Mouse (Mus musculus) thymus, postnatal 36 days (tissue): ENCODE measurements around the gene Epha4.

Experiments used
- DNase-seq, 2 experiments: peaks; one replicate each; pipeline ENCODE4 v3.0.0; 2022; ENCODE audit warnings: mixed read lengths in 2 of 2

Epha4 gene

DNA sequence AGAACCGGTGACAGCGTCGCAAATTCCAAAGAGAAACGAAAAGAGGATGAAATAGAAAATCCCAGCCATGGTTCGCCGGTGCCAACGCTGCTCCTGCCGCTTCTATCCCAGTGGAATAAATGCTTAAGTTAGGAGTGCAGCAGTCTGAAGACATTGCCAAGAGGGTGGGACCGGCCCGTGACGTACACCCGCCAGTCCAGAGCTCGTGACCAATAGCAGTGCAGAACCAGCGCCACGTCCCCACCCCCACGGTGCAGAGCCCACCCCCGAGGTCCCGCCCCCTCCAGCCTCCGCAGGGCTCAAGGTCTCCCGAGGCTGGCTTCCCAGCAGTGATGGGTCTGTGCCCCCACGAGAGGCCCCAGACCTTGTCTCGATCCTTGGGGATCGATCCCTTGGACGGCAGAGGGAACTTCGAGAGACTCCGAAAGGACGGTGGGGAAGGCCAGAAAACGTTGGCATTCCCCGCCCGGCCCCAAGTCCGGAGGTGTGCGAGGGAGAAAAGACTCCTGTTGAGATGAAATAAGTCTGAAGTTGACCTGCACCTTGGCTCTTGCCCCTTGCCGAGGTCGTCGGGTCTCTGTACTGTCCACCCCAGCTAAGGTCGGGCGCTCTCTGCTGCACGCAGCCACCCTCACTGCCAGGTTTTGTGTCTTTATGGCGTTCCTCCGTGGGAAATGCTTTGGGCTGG lies at the start of gene Epha4:
Epha4 (minus strand) TSS at position 126 of the 688 bp plus-strand sequence.
- DNase-seq, result peak; percentile 16 to 28

DNA sequence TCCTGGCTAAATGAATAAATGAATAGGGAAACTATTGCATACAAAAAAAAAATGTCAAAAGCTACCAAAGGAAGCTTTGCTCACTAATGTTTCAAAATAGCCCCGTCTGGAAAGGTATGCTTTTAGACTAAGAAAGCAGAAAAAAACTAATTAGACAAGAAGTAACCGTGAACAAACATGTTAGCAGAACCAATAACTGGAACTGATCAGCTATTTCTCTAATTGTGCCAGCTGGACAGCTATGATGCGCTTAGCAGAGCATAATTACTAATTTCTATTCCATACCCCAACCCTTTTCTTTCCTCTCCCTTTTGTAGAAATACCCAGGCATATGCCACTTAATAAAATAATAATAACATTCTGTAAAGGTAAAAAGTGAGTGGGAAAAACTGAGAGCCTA lies 41.3 kb upstream of the Epha4 start:
- no peak for DNase-seq

DNA sequence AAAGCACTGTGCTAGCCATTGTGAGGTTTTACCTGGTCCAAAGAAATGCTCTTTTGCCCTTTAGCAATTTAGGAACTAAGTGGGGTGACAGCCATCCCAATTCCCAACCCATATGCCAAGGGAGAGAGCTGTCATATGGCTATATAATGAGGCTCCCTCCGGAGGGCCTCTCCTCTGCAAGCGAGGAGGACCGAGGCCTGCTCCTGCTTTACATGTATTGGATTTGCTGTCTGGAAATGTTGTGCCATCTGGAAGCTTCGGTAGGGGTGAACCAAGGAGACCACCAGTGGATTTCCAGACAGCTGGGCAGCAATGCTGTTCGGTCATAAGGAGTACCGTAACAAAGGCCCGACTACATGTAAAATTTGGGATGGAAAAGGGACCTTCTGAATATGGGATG lies 37.0 kb upstream of the Epha4 start:
- no peak for DNase-seq

DNA sequence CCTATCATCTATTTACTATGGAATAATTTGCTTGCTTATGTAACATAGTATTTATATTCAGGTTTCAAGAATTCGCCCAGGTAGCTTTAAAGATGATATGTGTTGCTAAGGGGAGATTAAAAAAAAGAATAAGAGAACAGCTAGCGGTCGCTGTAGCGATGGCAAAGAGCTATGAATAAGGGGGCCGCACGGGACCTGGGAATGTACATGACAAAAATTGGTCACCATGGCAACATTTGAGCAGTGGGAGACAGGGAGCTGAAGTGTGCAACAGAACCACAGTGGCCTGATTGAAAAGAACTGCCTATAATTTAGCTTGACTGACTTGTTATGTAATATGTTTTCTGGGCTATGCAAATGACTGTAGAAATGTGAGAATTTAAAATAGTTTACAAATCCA lies 30.8 kb upstream of the Epha4 start:
- DNase-seq, result no peak

DNA sequence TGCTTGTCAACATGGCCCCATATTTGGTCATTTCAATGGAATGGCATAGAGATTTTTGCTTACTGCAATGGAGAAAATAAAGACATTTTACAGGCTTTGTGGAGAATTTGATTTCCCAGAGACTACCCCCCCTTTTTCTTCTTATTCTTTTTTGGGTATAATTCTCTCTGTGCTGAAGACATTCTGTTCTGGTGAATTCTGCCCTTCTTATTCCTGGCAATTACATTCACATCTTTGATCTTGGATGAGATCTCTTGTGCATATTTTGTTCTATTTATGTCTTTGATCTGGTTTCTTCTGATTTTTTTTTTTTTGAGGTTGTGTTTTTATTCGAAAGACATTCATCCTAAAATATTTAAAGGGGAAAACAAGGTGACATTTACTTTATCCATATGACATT lies 30.1 kb upstream of the Epha4 start:
- DNase-seq, result no peak

DNA sequence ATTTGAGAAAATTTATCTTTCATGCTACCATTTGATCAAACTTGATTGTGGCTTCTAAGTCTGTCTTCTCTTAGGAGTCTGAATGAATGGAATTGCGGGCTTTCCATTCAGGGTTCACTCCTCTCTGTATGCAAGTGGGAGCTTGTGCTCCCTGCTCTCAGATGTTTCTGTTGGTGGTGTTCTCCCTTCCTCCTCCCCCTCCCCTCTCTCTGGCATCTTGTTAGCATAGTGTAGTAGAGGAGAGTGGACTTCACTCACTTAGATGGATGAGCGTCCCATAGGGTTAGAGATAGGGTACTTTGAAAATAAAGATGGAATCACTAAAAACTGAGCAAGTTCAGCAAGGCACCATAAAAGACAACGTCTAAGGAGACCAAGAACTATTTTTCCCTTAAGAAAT lies 29.4 kb upstream of the Epha4 start:
- DNase-seq, result no peak

DNA sequence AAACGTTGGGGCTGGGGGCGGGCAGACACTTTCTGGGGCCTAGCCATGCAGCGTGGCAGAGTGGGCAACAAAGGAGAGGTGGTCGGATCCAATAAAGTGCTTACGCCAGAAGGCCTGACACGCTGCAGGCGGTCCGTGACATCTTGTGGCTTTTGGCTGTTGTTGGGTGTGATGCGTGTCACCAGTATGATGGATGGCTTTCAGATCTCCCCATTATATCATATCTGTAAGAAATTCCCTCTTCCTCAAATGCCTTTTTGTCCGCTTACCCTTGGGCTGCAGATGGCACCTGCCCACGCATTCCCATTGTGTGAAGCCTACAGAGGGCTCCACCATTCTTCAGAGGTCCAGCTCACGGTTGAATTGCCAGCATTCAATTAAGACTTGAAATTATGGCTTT lies 25.1 kb upstream of the Epha4 start:
- DNase-seq, result no peak

- no peak for DNase-seq
Measured at GRCm38 (mm10) chr1:77538559-77538958, 23.7 kb upstream of the Epha4 start.

GRCm38 (mm10) chr1:77535905-77536304 lies 21.0 kb upstream of the Epha4 start:
- no peak for DNase-seq

- no peak for DNase-seq
Measured at GRCm38 (mm10) chr1:77532576-77533183, 17.8 kb upstream of the Epha4 start.

GRCm38 (mm10) chr1:77531934-77532575 lies 17.2 kb upstream of the Epha4 start:
- DNase-seq, result no peak

GRCm38 (mm10) chr1:77525082-77525481 lies 10.2 kb upstream of the Epha4 start:
- DNase-seq, result no peak

- DNase-seq, result no peak
Measured at GRCm38 (mm10) chr1:77523354-77523753, 8.5 kb upstream of the Epha4 start.

DNA sequence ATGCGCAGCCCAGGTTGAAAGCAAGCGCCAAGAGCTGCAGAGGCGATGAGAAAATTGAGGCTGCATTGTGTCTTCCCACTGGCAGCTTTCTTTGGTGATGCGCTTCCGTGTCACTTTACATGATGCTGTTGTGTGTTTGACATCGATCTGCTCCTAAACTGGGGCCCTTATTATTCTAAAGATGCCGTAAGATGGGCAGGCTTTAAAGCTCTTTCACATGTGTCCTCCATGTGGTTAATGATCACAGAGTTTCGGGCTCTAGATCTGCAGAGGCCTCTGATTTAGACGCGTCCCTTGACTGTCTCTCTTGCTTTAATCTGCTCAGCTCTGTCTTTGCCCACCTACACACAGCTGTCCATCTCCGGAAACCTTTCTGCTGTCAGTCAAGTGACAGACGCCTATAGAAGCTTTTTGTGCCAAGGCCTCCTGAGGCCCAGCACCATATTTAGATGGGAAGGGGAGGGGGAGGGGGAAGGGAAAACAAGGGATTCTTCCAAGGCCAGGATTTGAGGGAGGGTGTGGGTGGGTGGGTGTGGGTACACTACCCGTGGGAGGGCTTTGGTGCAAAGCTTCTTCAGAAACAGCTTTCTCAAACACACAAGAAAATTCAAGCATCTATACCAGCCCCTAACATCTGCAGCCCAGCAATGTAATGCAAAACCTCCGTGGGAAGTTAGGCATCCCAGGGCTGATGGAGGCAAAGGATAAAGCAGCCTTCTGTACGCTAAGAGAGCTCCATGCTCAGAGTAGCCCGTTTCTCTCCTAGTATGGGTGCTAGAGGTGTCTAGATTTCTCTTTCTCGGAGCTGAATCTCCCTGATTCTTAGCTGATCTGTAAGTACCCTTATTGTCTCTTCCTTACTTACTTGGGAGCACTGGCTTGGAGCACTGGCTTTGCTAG lies 7.0 kb upstream of the Epha4 start:
- no peak for DNase-seq

GRCm38 (mm10) chr1:77518715-77519114 lies 3.8 kb upstream of the Epha4 start:
- no peak for DNase-seq

- peak; percentile 54 to 64 for DNase-seq
Measured at GRCm38 (mm10) chr1:77516203-77516991, 1.5 kb upstream of the Epha4 start.

DNA sequence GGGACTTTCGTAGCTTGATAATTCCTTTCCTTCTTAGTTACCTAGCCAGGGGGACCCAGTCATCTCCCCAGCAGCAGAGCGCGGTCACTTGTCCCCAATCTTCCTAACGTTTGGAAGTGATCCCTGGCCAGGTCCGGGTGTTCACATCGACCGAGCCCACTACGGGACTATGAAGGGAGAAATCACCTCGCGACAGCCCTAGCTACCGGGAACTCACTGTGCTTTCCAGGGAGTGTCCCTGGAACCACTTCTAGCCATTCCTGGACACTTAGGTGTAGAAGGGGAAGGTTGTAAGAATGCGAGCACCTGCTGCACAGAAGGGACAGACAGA lies 728 bp upstream of the Epha4 start:
- no peak for DNase-seq

DNA sequence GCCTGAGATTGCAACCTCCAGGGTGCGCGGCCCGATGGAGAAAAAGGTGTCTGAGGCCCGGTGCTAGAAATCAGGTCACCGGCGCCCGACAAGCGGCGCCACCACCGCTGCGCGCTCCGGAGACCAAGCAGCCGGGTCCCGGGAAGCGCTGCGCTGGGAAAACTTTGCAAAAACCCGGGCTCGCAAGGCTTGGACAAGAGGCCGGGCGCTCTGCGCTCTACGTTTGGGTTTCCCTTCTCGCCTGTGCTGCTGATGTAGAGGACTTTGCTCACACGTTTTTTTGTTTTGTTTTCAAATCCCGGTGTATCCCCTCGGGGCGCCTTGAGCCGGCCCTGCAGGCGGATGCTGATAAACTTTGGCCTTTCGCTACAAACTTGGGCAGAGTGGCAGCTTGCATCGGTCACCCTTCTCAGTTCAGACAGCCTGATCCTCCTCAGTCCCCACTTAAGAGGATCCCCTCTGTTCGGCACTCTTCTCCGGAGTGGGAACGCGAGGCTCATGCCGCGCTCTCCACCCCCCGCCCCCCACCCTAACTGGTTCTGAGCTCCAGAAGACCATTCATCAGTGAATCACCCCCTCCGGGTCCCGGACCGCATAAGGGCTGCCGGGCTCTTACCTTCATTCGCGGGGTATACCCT lies 444 bp downstream of the Epha4 start:
- DNase-seq, result no peak

- no peak for DNase-seq
Measured at GRCm38 (mm10) chr1:77513959-77514324, 946 bp downstream of the Epha4 start.

DNA sequence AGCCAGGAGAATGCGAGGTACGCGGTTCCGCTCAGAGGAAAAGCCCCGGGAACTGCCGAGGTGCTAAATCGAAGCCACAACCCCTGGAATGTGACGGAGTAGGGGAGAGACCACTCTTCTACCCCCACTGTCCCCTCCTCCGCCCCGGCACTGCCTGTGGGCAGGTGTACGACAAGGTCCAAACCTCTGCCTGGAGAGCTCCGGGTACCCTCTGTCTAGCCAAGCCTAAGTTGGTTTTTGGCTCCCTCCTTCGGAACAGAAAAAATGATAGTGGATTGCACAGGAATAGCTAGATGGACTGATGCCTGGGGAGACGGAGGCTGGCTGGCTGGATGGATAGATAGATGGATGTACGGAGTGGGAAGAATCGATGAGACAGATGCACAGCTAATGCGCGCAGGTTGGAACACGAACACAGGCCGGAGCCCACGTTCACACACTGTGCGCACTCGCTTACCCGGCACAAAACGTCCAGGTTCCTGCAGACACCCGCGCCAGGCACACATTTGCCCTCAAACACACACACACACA lies 1.4 kb downstream of the Epha4 start:
- no peak for DNase-seq

DNA sequence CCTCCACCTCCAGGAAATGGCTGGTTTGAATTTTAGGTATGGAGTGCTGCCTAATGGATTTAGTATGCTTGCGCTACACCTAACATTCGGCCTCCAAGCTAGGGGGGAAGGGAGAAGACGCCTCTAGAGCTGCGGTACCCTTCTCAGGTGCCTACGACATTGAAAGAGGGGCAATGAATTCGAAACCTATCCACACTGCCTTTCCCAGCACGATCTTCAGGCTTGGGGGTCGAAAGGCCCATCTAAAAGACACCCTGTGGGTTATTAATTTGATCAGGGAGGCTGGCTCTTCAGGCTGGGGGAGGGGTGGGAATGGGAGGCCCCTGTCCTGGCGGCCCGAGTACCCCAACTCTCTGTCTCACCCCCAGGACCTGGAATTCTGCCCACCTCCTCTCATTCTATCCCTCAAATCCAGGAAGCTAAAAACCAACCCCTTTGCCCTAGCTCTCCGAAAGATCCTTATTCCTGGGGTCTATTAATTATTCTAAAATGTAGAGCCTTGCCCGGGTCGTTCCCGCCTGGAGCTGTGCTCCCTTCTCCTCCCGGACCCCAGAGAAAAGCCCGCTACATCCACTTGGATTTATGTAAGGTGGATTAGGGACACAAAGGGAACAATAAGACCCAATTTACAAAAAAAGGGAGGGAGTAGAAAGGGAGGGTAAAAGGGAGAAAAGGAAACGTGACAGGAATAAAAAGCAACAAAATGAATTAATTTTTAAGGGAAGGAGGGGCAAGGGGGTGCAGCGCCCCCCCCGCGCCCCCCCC lies 2.3 kb downstream of the Epha4 start:
- DNase-seq, result no peak
